Mouse (Mus musculus) heart, embryonic 10.5 days (tissue): Measurements from ENCODE around the gene Ttc25. TPM values are rescaled to one million over a fixed set of nuclear protein-coding genes. Genes with fewer than 3 reads are reported as not detected.
A peak's percentile ranks its signal among the peaks of the same experiment; 100 is the strongest.

ENCODE experiments used
- DNase-seq: peaks from one replicate; pipeline ENCODE4 v3.0.0-alpha.2; 2017; ENCODE audit warnings: low spot score
- H3K27ac ChIP-seq: fragments of 300-500 bp; sonication (generic); 2 replicates; pipeline ENCODE4 v1.5.1; 2016; ENCODE audit warnings: mild to moderate bottlenecking
- H3K27me3 ChIP-seq: fragments of 300-500 bp; sonication (generic); 2 replicates; pipeline ENCODE4 v1.6.1; 2016; ENCODE audit warnings: mild to moderate bottlenecking; ENCODE audit not compliant: poor library complexity, insufficient read depth, severe bottlenecking
- H3K36me3 ChIP-seq: fragments of 300-500 bp; sonication (generic); 2 replicates; pipeline ENCODE4 v1.6.1; 2016; ENCODE audit warnings: mild to moderate bottlenecking, moderate library complexity
- H3K4me1 ChIP-seq: fragments of 300-500 bp; sonication (generic); 2 replicates; pipeline ENCODE4 v1.6.1; 2016; ENCODE audit warnings: mild to moderate bottlenecking
- H3K4me3 ChIP-seq: fragments of 300-500 bp; sonication (generic); 2 replicates; pipeline ENCODE4 v1.5.1; 2016; ENCODE audit warnings: mild to moderate bottlenecking, moderate library complexity
- H3K9me3 ChIP-seq: fragments of 300-500 bp; sonication (generic); 2 replicates; pipeline ENCODE4 v1.6.1; 2016; ENCODE audit warnings: mild to moderate bottlenecking, moderate library complexity
- WGBS: fragments of 180-500 bp; shearing (Covaris S2); methylation state at CpG from one replicate; pipeline ENCODE4 v1.1.7; 2016; 5-methylcytosine and 5-hydroxymethylcytosine counted together
- polyA plus RNA-seq: library from polyadenylated mRNA; unstranded; fragments of >200 nt; fragmentation: Nextera tagmentation; extraction: Ambion mirVana; gene quantifications from 2 replicates; pipeline ENCODE4 v1.2.1, GENCODE M21; 2016

The Ttc25 gene
- polyA plus RNA-seq, 1 experiment from 2014 or later = 0.59 TPM

- no peak for DNase-seq
- peaks cover 12% of the 10 kb centered on the region; the same call in 1 of the 2 replicates for H3K27me3 ChIP-seq
- H3K4me1 ChIP-seq = peaks cover 4% of the 10 kb centered on the region
- no peaks in the 10 kb centered on the region for H3K9me3 ChIP-seq
- H3K36me3 ChIP-seq = no peaks in the 10 kb centered on the region
- H3K4me3 ChIP-seq = no peak overlapping the region
- WGBS = 79% methylated on average over 6 of the region's 6 CpGs
- H3K27ac ChIP-seq = no peak overlapping the region
These were observed 19.3 kb downstream of the Ttc25 start for GRCm38 (mm10) chr11:100564703-100565102.

GRCm38 (mm10) chr11:100567229-100567628 lies 21.8 kb downstream of the Ttc25 start:
- no peaks in the 10 kb centered on the region for H3K36me3 ChIP-seq
- DNase-seq = no peak
- WGBS = 72% methylated on average over 5 of the region's 5 CpGs
- no peak overlapping the region for H3K4me3 ChIP-seq
- peaks cover 19% of the 10 kb centered on the region for H3K4me1 ChIP-seq
- H3K9me3 ChIP-seq = no peaks in the 10 kb centered on the region
- no peak overlapping the region for H3K27ac ChIP-seq
- H3K27me3 ChIP-seq = peaks cover 28% of the 10 kb centered on the region

GRCm38 (mm10) chr11:100567815-100568245 lies 22.4 kb downstream of the Ttc25 start:
- 80% methylated on average over 9 of the region's 9 CpGs for WGBS
- peaks cover 19% of the 10 kb centered on the region for H3K4me1 ChIP-seq

GRCm38 (mm10) chr11:100568692-100569091 lies 23.3 kb downstream of the Ttc25 start:
- no peak for DNase-seq
- Histone ChIP-seq H3K27ac (no peak overlapping the region), H3K27me3 (peaks cover 34% of the 10 kb centered on the region), H3K36me3 (no peaks in the 10 kb centered on the region), H3K9me3 (no peaks in the 10 kb centered on the region), H3K4me3 (no peak overlapping the region), H3K4me1 (peaks cover 19% of the 10 kb centered on the region)
- 86% methylated on average over 8 of the region's 8 CpGs for WGBS

More at GRCm38 (mm10) chr11:100567815-100568245, 22.4 kb downstream of the Ttc25 start:
- Histone ChIP-seq H3K4me3 (no peak overlapping the region), H3K9me3 (no peaks in the 10 kb centered on the region), H3K36me3 (no peaks in the 10 kb centered on the region), H3K27me3 (peaks cover 34% of the 10 kb centered on the region), H3K27ac (no peak overlapping the region)
- no peak for DNase-seq

GRCm38 (mm10) chr11:100569789-100570188 lies 24.4 kb downstream of the Ttc25 start:
- no peak overlapping the region for H3K27ac ChIP-seq
- H3K4me3 ChIP-seq = no peak overlapping the region
- H3K9me3 ChIP-seq = no peaks in the 10 kb centered on the region
- no peaks in the 10 kb centered on the region for H3K36me3 ChIP-seq
- WGBS = 57% methylated on average over 9 of the region's 9 CpGs
- peaks cover 34% of the 10 kb centered on the region for H3K27me3 ChIP-seq
- DNase-seq = no peak
- peaks cover 21% of the 10 kb centered on the region for H3K4me1 ChIP-seq

GRCm38 (mm10) chr11:100570430-100571201 lies 25.2 kb downstream of the Ttc25 start:
- WGBS = 15% methylated on average over 8 of the region's 8 CpGs
- peaks cover 34% of the 10 kb centered on the region for H3K27me3 ChIP-seq
- DNase-seq = no peak
- peaks cover 30% of the 10 kb centered on the region for H3K4me1 ChIP-seq
- H3K36me3 ChIP-seq = no peaks in the 10 kb centered on the region
- peak overlapping the region; percentile 41 for H3K4me3 ChIP-seq
- H3K9me3 ChIP-seq = no peaks in the 10 kb centered on the region
- peak overlapping the region; percentile 12; the same call in 1 of the 2 replicates for H3K27ac ChIP-seq

GRCm38 (mm10) chr11:100571202-100571567 lies 25.8 kb downstream of the Ttc25 start:
- Histone ChIP-seq H3K36me3 (no peaks in the 10 kb centered on the region), H3K4me1 (peaks cover 33% of the 10 kb centered on the region), H3K4me3 (peak overlapping the region; percentile 41), H3K9me3 (no peaks in the 10 kb centered on the region), H3K27ac (peak overlapping the region; percentile 12; the same call in 1 of the 2 replicates), H3K27me3 (peaks cover 34% of the 10 kb centered on the region)
- no peak for DNase-seq
- 12% methylated on average over 16 of the region's 16 CpGs for WGBS

- H3K9me3 ChIP-seq = no peaks in the 10 kb centered on the region
- H3K27ac ChIP-seq = peak overlapping the region; percentile 88
- H3K36me3 ChIP-seq = peaks cover 15% of the 10 kb centered on the region
- 80% methylated on average over 3 of the region's 3 CpGs for whole genome bisulfite sequencing
- peaks cover 29% of the 10 kb centered on the region for H3K4me1 ChIP-seq
- H3K27me3 ChIP-seq = peaks cover 22% of the 10 kb centered on the region
- peak overlapping the region; percentile 88; the same call in 1 of the 2 replicates for H3K4me3 ChIP-seq
- no peak for DNase-seq
These were observed 28.8 kb downstream of the Ttc25 start for GRCm38 (mm10) chr11:100574188-100574587.

GRCm38 (mm10) chr11:100574708-100575483 lies 29.5 kb downstream of the Ttc25 start, which contains the start of gene Cnp:
TSS of gene Cnp (plus strand) at chr11:100574904.
- Histone ChIP-seq H3K4me3 (peak within 1 kb of the TSS; percentile 88), H3K27me3 (peaks cover 22% of the 10 kb centered on the region), H3K27ac (peak within 1 kb of the TSS; percentile 88), H3K9me3 (no peaks in the 10 kb centered on the region), H3K4me1 (peaks cover 29% of the 10 kb centered on the region), H3K36me3 (peaks cover 22% of the 10 kb centered on the region)
- WGBS = 2% methylated on average over 47 of the region's 47 CpGs
- DNase-seq = peak; percentile 80

GRCm38 (mm10) chr11:100575484-100575855 lies 30.1 kb downstream of the Ttc25 start:
- peaks cover 25% of the 10 kb centered on the region for H3K4me1 ChIP-seq
- WGBS = 45% methylated on average over 2 of the region's 2 CpGs
- H3K27me3 ChIP-seq = peaks cover 22% of the 10 kb centered on the region
- H3K27ac ChIP-seq = peak overlapping the region; percentile 88
- H3K9me3 ChIP-seq = no peaks in the 10 kb centered on the region
- H3K36me3 ChIP-seq = peaks cover 27% of the 10 kb centered on the region
- H3K4me3 ChIP-seq = peak overlapping the region; percentile 88
- DNase-seq = no peak

GRCm38 (mm10) chr11:100576256-100576655 lies 30.8 kb downstream of the Ttc25 start:
- WGBS = 61% methylated on average over 21 of the region's 21 CpGs
- DNase-seq = no peak
- Histone ChIP-seq H3K27ac (no peak overlapping the region), H3K4me3 (0 out of 2 replicates have a peak overlapping the region, but pooled peaks have one; percentile 6), H3K4me1 (peaks cover 17% of the 10 kb centered on the region), H3K27me3 (peaks cover 16% of the 10 kb centered on the region), H3K36me3 (peaks cover 35% of the 10 kb centered on the region), H3K9me3 (no peaks in the 10 kb centered on the region)

GRCm38 (mm10) chr11:100577852-100578599 lies 32.6 kb downstream of the Ttc25 start:
- Histone ChIP-seq H3K27ac (no peak overlapping the region), H3K27me3 (no peaks in the 10 kb centered on the region), H3K36me3 (peaks cover 53% of the 10 kb centered on the region), H3K4me3 (no peak overlapping the region), H3K4me1 (peaks cover 13% of the 10 kb centered on the region), H3K9me3 (no peaks in the 10 kb centered on the region)
- DNase-seq = no peak
- 77% methylated on average over 8 of the region's 8 CpGs for WGBS
